Comparison of ENCODE assay signal across 28 mouse cellular contexts in the genomic region with DNA sequence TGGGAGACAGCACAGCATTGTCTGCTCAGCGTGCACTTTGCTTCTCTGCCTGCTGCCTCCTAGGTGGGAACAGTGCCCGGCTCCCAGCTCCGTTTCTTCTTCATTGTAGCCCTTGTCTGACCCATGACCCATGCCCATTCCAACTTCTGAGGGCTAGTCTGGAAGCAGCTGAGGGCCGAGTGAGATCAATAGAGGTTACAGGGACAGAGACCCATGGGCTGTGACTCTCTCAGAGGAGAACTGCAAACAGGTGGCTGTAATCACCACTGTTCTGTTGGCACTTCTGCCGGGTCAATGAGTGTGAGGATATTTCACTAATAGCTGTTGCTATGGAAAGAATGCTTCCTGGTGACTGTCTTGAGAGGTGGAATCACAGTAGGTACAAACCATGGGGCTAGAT. TPM values are rescaled to one million over a fixed set of nuclear protein-coding genes. Genes with fewer than 3 reads are reported as not detected.
DNase-seq lines count a peak whose midpoint lies in the region; ATAC-seq and TF ChIP-seq lines count a peak whose summit lies in the region.
"Had no signal": no experiment of that assay in that cellular context is flagged by ENCODE, and none has a peak within 500 bp of the region (broad histone marks: within the 10 kb centered on the region; RNA-seq: fewer than 3 reads in every experiment).

No protein-coding gene starts in this region.

- no peak overlapping the region for H3K9ac ChIP-seq in kidney, postnatal 0 days (ENCODE audit: low read depth, low read length)
- no peak overlapping the region for H3K9ac ChIP-seq in kidney, embryonic 15.5 days
- H3K9ac ChIP-seq: forebrain, embryonic 13.5 days; heart, embryonic 12.5 days; intestine, embryonic 15.5 days; limb, embryonic 12.5 days; midbrain, embryonic 12.5 days; neural tube, embryonic 12.5 days had no signal

- no peaks in the 10 kb centered on the region for H3K9me3 ChIP-seq in kidney, postnatal 0 days (replicated peaks; ENCODE audit: low read length)
- no peaks in the 10 kb centered on the region for H3K9me3 ChIP-seq in kidney, embryonic 15.5 days (replicated peaks)
- H3K9me3 ChIP-seq: forebrain, embryonic 13.5 days; heart, embryonic 12.5 days; intestine, embryonic 15.5 days; limb, embryonic 12.5 days; megakaryocyte, embryonic 14.5 days; midbrain, embryonic 12.5 days; neural tube, embryonic 12.5 days had no signal

- no peak for TF ChIP-seq CTCF in gastrocnemius, adult 2 months (IDR thresholded peaks at IDR 0.05)
- TF ChIP-seq CTCF in kidney, postnatal 0 days (IDR thresholded peaks at IDR 0.05; ENCODE audit: low read depth): no peak
- TF ChIP-seq CTCF in testis, adult 2 months (IDR thresholded peaks at IDR 0.05; ENCODE audit: control insufficient read depth, insufficient read depth, insufficient replicate concordance, low read depth, low read length): no peak
- no peak for TF ChIP-seq CTCF in layer of hippocampus, adult 2 months (conservative IDR thresholded peaks at IDR 0.05)

- no peak overlapping the region for H3K4me3 ChIP-seq in gastrocnemius, adult 2 months
- H3K4me3 ChIP-seq in kidney, postnatal 0 days (replicated peaks; ENCODE audit: low read depth, low read length): no peak overlapping the region
- H3K4me3 ChIP-seq in kidney, embryonic 15.5 days (replicated peaks): no peak overlapping the region
- no peak overlapping the region for H3K4me3 ChIP-seq in testis, adult 2 months (ENCODE audit: control insufficient read depth, low read depth, low read length)
- H3K4me3 ChIP-seq in layer of hippocampus, adult 2 months: no peak overlapping the region
- H3K4me3 ChIP-seq: forebrain, embryonic 13.5 days; heart, embryonic 12.5 days; intestine, embryonic 15.5 days; left cerebral cortex, adult 2 months; limb, embryonic 12.5 days; megakaryocyte, embryonic 14.5 days; midbrain, embryonic 12.5 days; myocyte; neural tube, embryonic 12.5 days had no signal

- DNase-seq in gastrocnemius, adult 2 months: no peak
- no peak for DNase-seq in gastrocnemius, adult 8-10 months (ENCODE audit: low spot score in 2 of 2)
- DNase-seq in kidney, postnatal 0 days (ENCODE audit: low spot score): no peak
- DNase-seq in testis, postnatal 14 days (ENCODE audit: low spot score): no peak
- DNase-seq in layer of hippocampus, adult 2 months (ENCODE audit: low spot score in 2 of 2): no peak
- DNase-seq: adrenal gland, postnatal 10 days; cerebellum, adult 9-11 months; gastrocnemius, postnatal 25 days; heart, adult 18-20 months; kidney, adult 8-10 months; lung, adult 18-20 months; lung, postnatal 4 days; thymus, adult 18-20 months; thymus, postnatal 36 days had no signal

- no peaks in the 10 kb centered on the region for H3K27me3 ChIP-seq in kidney, postnatal 0 days (ENCODE audit: insufficient read depth, low read length)
- no peaks in the 10 kb centered on the region for H3K27me3 ChIP-seq in kidney, embryonic 15.5 days
- no peaks in the 10 kb centered on the region for H3K27me3 ChIP-seq in testis, adult 2 months (ENCODE audit: control insufficient read depth, insufficient read depth, low read length)
- H3K27me3 ChIP-seq: forebrain, embryonic 13.5 days; heart, embryonic 12.5 days; intestine, embryonic 15.5 days; limb, embryonic 12.5 days; megakaryocyte, embryonic 14.5 days; midbrain, embryonic 12.5 days; neural tube, embryonic 12.5 days; Patski had no signal

- ATAC-seq in kidney, postnatal 0 days (replicated peaks; ENCODE audit: low FRiP score, low read depth): 0 out of 2 replicates have a peak, but pooled peaks have one; percentile 16
- ATAC-seq in kidney, embryonic 15.5 days (replicated peaks; ENCODE audit: low FRiP score): no peak
- ATAC-seq: forebrain, embryonic 13.5 days; hindbrain, embryonic 16.5 days; intestine, embryonic 15.5 days; lung, postnatal 0 days had no signal

- TF ChIP-seq POLR2A in testis, adult 2 months (IDR thresholded peaks at IDR 0.05; ENCODE audit: control insufficient read depth, low read depth, low read length): no peak

- WGBS in kidney, postnatal 0 days: 43% methylated on average over 5 of the region's 5 CpGs
- WGBS in kidney, embryonic 15.5 days: 37% methylated on average over 5 of the region's 5 CpGs

- no peaks in the 10 kb centered on the region for H3K36me3 ChIP-seq in kidney, postnatal 0 days (ENCODE audit: insufficient read depth, low read length)
- H3K36me3 ChIP-seq in kidney, embryonic 15.5 days: no peaks in the 10 kb centered on the region
- H3K36me3 ChIP-seq in testis, adult 2 months (ENCODE audit: control insufficient read depth, insufficient read depth, low read length): no peaks in the 10 kb centered on the region
- H3K36me3 ChIP-seq: heart, embryonic 12.5 days; intestine, embryonic 15.5 days; midbrain, embryonic 12.5 days; neural tube, embryonic 12.5 days had no signal

- H3K4me1 ChIP-seq in kidney, postnatal 0 days (replicated peaks; ENCODE audit: insufficient read depth, low read length): peaks cover 8% of the 10 kb centered on the region
- peaks cover 25% of the 10 kb centered on the region for H3K4me1 ChIP-seq in kidney, embryonic 15.5 days
- no peaks in the 10 kb centered on the region for H3K4me1 ChIP-seq in testis, adult 2 months (ENCODE audit: control insufficient read depth, insufficient read depth, low read length)
- H3K4me1 ChIP-seq: intestine, embryonic 15.5 days; midbrain, embryonic 12.5 days; neural tube, embryonic 12.5 days had no signal

- intact Hi-C loops in gastrocnemius, adult 2 months (cut with DNase I): no loop called here

- no peak overlapping the region for H3K4me2 ChIP-seq in kidney, postnatal 0 days (ENCODE audit: low read length)
- no peak overlapping the region for H3K4me2 ChIP-seq in kidney, embryonic 15.5 days
- H3K4me2 ChIP-seq: forebrain, embryonic 13.5 days; heart, embryonic 12.5 days; intestine, embryonic 15.5 days; limb, embryonic 12.5 days; midbrain, embryonic 12.5 days; neural tube, embryonic 12.5 days had no signal

- 0 out of 2 replicates have a peak overlapping the region, but pooled peaks have one; percentile 24 for H3K27ac ChIP-seq in gastrocnemius, adult 2 months
- H3K27ac ChIP-seq in kidney, postnatal 0 days: no peak overlapping the region
- H3K27ac ChIP-seq in kidney, embryonic 15.5 days: no peak overlapping the region
- peak overlapping the region; percentile 31; the same call in 1 of the 2 replicates for H3K27ac ChIP-seq in testis, adult 2 months (ENCODE audit: control insufficient read depth, insufficient read depth, low read depth, low read length)
- H3K27ac ChIP-seq in layer of hippocampus, adult 2 months: no peak overlapping the region
- H3K27ac ChIP-seq: forebrain, embryonic 13.5 days; intestine, embryonic 15.5 days; left cerebral cortex, adult 2 months; limb, embryonic 12.5 days; midbrain, embryonic 12.5 days; neural tube, embryonic 12.5 days had no signal

RNA-seq across cellular contexts. Expression of a gene that starts 50.2 kb away (rescaled TPM):
- total RNA-seq in gastrocnemius, adult 2 months (2021): 10 to 100 TPM; 29.4 to 36.3 TPM
- total RNA-seq in gastrocnemius, adult 8-10 months (2022): 10 to 100 TPM; 30.2 to 37.7 (median 31.2) TPM
- 37.5 and 41.2 TPM in 2 replicates for polyA plus RNA-seq in kidney, postnatal 0 days (2015; fragmentation: Nextera tagmentation; extraction: Ambion mirVana)
- polyA plus RNA-seq in kidney, embryonic 15.5 days (2015; fragmentation: Nextera tagmentation; extraction: Ambion mirVana): 33.9 and 36.0 TPM in 2 replicates
- polyA plus RNA-seq in testis, adult 2 months (2012; rRNA removed): 5.8 and 8.7 TPM in 2 replicates
- 10 to 100 TPM; 65.5 to 71.3 TPM for total RNA-seq in layer of hippocampus, adult 2 months (2021)

Comparison
In these comparisons a context has a peak if more than half of its experiments do, and no peak if none do; other contexts are left out.
1. H3K27ac ChIP-seq: peak in gastrocnemius, adult 2 months (single experiment) and testis, adult 2 months (single experiment); none in kidney, postnatal 0 days (single experiment), kidney, embryonic 15.5 days (single experiment) and layer of hippocampus, adult 2 months (single experiment).